Mouse (Mus musculus) olfactory bulb, adult 2 months (tissue): ENCODE measurements around the gene Ptpdc1.

Experiments
- CTCF ChIP-seq: fragments of 200-500 bp; IDR thresholded peaks from 2 replicates; pipeline ENCODE4 v1.5.1; 2012; ENCODE audit warnings: low read depth, mild to moderate bottlenecking, low read length, moderate library complexity; ENCODE audit not compliant: insufficient read depth
- POLR2A ChIP-seq: fragments of 200-500 bp; IDR thresholded peaks from 2 replicates; pipeline ENCODE4 v1.6.1; 2012; ENCODE audit warnings: mild to moderate bottlenecking, low read depth, low read length, moderate library complexity; ENCODE audit not compliant: insufficient read depth

- TF ChIP-seq CTCF: no peak
- TF ChIP-seq POLR2A: no peak
Observed at GRCm38 (mm10) chr13:48574718-48575117, 50.7 kb downstream of the Ptpdc1 start.
